Mouse (Mus musculus) megakaryocyte, adult 5-6 weeks (primary cell): ENCODE data around the gene Zfp706. TPM values are rescaled to one million over a fixed set of nuclear protein-coding genes. Genes with fewer than 3 reads are reported as not detected.

Experiments used
- ATAC-seq: 2 replicates; pipeline ENCODE4 v1.8.0; 2016; ENCODE audit warnings: mild to moderate bottlenecking, inconsistent platforms; ENCODE audit not compliant: poor library complexity, severe bottlenecking
- total RNA-seq, 2 experiments: library from RNA; stranded (forward) in 1 of 2; stranded (reverse) in 1 of 2; fragments of 153-499, 151-499 nt in 1 of 2; fragments of 221-1000, 200-1000 nt in 1 of 2; gene quantifications; 2 replicates each; pipeline versions ENCODE4 v1.2.3 to v1.2.4; 2015 to 2017

Zfp706 gene
- total RNA-seq, 2 experiments from 2014 or later: 41.3 to 291 TPM

DNA sequence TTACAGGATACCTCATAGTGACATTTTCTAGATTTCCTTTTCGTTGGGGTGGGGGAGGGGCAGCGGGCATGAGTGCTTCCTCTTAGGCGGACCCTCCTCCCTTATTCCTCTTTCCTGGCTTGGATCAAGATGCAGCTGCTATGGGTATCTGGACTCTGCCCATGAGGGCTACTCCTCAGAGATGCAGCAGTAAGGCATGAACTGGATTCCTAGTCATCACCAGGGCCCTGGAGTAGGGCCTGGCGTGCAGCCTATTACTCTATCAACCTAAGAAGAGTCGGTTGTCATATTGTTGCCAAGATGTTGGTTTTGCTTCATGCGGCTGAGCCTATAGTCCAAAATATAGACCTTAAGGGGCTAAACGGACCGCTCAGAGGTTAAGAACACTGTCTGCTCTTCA is 27.3 kb downstream of the Zfp706 start:
- peak; percentile 38; the same call in 1 of the 2 replicates for ATAC-seq

DNA sequence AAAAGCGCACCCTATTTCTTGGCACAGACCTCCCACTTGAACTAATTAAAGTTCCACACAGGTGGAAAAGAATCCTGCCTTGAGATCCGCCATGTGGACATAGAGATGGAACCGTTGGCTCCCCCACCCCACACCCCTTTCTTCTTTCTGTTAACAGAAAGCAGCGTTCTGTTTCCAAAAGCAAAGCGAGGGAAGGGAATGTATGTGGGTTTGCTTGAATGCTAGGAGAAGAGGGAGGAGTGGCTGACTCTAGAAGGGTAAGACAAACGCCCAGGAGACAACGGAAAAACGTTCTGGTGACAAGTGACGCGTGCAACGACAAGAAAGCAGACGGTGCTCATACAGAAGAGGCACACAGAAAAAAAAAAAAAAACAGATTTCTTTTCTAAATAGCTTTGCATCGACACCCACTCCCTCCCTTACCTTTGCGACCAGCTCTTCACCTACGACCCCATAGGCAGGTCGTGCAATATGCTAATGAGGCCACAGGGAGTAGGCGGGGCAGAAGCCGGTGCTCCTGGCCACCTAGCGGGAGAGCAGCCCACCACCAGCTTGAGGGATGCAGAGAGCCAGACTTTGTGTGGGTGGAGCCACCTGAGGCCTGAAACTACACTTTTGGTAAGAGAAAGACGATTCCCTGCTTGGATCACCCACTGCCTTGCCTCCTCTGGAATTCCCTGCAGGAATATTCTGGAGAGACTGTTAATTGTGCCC is 27.9 kb downstream of the Zfp706 start:
- peak; percentile 85 for ATAC-seq

DNA sequence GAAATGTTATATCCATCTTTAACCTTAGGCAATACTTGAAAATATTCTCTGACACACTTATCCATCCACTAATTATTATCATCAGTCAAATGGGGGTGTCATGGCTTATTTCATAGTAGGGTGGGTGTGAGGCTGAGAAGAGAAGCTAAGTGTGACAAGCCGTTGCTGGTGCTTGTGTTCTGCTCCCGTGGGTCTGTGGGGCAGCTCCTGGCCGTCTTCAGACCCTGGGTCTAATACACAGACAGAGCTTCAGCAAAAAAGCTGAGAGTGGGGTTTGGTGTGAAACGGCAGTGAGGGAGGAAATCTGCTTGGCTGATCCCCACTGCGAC is 28.4 kb downstream of the Zfp706 start:
- no peak for ATAC-seq

DNA sequence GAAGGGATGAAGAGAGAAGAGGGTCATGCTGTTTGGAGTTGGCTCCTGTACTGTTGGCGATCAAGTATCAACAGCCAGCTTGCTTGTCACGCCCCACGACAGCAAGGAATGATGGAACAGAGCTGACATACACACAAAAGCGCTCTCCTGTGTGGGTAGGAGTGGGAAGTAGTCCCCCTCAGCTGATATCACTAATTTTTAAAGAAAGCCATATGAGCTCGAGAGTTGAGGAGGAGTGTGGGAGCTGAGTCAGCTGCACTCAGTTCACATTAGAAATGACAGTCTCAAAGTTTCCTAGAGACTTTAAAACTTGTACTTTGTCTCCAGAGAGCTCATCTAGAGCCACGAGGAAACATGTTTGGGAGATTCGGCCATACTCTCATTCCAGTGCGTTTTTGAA is 29.8 kb downstream of the Zfp706 start:
- ATAC-seq: no peak

DNA sequence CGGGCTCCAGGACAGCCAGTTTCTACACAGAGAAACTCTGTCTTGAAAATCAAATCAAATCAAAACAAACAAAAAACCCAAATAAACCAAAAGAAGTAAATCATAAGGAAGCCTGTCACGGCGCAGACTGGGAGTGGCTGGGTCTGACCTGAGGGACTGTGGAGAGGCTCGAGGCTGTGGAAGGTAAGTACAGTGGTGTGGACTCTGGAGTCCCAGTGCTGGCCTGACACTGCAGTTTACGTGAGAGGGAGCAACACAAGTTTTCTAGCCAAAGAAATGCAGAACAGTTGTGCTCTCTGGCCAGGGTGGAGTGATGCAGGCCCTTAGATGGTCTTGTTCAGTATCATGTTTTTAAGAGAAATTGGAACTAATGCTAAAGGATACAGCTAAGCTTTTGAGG is 31.9 kb downstream of the Zfp706 start:
- no peak for ATAC-seq

DNA sequence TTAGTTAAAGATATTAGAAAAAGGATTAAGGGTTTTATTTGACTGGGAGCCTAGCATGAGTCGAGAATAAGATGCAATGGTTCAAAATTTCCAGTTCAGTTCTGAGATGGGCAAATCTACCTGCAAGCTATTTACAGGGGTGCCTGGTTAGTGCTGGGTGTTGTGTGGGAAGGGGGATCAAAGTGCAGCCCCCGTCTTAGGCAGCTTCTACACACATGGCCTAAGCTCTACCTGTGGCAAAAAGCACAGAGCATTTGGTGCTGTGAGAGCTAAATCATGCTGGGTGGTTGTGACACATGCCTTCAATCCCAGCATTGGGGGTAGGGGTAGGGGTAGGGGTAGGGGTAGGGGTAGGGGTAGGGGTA is 32.3 kb downstream of the Zfp706 start:
- no peak for ATAC-seq

DNA sequence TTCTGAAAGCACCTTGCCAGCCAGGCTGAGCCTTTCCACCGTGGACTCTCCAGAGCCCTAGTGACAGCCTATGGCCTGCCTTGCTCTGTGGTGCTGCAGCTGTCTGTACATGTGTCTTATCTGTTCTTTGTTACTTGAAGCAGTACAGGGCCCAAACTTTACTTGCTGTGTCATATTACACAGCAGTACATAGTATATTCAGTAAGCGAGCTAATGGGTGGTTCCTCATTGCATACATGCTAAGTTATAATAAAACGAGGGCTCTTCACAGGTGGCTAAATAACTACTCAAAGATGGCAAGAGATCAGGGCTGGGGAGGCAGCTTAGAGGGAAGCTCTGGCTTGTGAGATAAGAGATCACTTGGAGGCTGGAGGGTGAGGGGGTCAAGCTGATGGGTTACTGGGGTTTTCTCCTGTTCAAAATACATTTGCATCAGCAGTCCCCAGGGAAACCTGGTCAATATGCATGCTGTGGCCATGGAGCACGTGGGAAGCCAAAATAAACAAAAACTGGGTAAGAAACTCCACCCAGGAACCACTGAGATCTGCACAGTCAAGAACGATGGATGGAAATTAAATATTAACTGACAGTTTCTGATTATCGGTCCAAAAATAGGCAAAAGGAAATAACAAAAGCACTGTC is 32.8 kb downstream of the Zfp706 start:
- no peak for ATAC-seq

DNA sequence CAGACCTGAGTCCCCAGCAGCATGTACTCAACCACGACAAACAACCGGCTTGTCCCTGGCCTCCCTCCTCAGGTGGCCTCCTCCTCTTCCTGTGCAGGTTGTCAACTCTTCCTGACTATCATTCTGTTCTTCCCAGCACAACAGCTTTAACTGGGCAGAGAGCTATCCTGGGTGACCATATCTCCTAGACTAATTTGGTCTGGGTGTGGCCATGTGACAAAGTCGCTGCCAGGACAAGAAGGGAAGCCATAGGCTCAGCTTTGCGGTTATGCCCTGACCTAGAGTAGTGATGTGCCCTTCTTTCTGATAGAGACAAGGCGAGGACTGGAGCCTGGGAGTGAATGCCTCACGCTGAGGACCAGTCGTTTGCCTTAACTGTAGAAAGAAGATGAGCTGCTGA is 33.9 kb downstream of the Zfp706 start:
- ATAC-seq: no peak

DNA sequence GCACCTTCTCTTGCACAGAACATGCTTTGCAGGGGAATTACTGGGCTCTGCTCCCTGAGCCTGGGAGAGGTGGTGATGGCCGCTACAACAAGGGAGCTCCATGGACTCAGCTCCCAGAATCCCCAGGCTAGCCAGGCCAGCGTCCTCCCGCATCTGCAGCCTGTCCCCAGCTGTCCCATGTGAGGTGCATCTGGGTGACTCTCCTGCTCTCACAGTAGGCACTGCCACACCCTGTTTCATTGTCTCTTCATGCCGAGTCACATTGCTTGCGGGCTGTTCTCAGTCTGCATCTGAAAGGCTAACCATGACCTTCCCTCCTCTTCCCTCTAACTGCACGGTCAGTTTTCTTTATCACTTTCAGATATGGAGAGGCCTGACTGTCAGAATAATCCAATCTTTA is 34.3 kb downstream of the Zfp706 start:
- no peak for ATAC-seq

DNA sequence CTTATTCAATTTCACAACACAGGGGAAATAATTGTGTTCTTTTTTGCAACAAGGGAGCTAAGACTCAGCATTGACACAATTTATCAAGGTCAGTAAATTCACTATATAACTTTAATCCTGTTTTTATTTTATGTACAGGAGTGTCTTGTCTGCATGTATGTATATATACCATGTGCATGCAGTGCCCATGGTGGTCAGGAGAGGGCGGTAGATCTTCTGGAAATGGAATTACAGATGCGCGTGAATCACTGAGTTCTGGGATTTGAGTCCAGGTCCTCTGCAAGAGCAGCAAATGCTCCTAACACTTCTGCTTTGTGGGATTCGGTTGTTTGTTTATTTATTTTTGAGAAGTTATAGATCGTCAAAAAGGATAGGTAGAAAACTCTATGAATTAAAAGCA is 37.8 kb downstream of the Zfp706 start:
- ATAC-seq: no peak

DNA sequence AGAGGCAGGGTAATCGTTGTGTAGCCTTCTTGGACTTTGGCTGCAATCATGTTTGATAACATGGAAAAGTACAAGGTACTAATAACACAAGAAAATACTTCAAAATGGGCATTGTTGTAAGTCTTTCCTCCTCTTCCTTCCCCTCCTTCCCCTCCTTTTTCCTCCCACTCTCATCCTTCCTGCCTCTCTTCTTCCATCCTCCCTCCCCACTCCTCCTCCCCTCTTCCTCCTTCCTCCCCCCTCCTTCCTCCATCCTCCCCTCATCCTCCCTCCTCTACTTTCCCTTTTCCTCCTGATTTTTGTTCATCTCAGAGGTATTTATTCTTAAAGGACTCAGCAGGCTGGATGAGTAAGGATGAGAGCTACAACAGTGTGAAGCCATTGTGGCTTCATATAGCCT is 39.3 kb downstream of the Zfp706 start:
- ATAC-seq: no peak

DNA sequence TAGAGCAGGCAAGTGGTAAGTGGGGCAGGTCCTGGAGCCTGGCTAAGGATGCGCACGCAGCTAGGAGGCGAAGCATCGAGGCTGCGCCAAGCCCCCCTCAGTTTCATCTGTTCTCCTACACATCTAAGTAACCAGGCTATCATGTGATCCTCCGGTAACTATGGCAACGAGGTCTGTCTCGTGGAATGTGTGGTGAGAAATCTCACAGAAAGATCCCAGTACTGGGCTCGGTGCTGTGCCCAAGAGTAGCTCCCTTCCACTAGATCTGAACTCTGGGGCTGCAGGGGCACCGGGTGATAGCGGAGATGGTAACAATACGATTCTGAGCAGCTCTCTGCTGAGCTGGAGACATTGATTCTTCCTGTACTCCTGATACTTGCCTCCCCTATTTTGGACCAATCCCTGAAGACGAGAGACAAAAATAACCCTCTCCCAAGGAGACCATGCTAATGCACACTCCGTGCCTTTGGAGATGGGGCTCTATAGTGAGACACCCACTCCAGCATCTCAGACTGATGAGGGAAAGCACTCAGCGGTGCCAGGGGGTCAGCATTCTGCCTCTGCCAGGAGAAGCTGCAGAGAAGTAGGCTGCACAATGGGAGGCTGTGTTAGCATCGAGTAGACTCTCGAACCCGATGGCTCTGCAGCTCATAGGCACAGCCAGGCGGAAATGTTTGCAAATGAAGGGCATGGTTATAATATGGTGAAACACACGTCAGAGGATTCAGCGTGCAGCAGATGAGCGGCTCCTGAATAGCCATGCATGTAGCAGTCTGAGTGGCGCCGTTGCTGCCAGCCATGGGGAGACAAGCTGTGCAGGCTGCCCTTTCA is 40.0 kb downstream of the Zfp706 start:
- ATAC-seq: 0 out of 2 replicates have a peak, but pooled peaks have one; percentile 10

DNA sequence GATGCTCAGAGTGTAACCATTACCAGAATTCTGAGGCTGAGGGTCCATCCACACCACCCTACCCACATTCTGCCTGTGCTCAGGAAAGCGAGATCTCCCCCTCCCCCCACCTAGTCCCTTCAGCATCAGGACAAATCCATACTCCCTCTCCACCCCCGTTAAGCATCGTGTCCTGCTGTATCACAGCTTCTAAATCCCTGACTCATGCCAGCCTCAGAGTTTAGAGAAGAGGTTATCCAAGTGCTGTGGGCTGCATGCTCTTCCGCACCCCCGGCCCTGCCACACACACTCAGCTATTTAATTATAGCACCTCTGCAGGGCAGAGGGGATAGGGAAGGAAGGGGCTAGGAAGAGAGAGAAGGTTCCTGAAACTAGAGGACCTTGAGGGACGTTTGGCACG is 40.6 kb downstream of the Zfp706 start:
- ATAC-seq: peak; percentile 15

DNA sequence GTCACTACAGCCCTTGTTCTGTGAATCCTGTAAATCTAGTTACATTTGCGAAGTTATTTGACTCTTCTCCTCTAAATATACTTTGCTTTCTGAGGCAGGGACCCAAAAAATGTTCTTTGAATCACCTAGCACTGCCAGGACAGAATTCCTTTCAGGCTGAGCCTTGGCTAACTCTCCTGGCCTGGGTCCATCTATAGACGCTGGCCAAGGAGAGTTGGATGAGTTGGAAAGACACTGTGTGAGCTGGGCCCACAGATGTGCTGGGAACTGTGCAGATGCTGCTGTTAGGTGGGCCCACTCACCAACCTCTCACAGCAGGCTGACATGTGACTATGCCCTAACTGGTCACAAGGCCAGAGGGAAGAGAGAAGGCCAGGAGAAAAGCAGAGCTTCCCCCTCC is 41.1 kb downstream of the Zfp706 start:
- no peak for ATAC-seq

DNA sequence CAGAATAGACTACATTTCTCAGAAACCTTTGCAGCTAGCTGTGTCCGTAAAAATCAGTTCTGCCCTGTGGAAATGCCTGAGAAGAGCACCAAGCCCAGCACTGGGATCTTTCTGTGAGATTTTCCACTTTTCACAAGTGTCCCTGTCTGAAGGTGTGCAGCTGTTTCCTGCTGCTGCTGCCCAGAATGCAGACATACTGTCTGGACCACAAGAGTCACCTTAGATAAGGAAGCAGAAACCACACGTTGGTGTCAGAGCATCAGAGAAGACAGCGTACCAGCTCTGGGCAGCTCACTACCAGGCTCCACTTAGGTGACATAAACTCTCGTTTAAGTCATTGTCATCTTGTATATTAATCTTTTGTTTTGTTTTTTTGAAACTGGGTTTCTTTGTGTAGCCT is 41.8 kb downstream of the Zfp706 start:
- ATAC-seq: no peak

DNA sequence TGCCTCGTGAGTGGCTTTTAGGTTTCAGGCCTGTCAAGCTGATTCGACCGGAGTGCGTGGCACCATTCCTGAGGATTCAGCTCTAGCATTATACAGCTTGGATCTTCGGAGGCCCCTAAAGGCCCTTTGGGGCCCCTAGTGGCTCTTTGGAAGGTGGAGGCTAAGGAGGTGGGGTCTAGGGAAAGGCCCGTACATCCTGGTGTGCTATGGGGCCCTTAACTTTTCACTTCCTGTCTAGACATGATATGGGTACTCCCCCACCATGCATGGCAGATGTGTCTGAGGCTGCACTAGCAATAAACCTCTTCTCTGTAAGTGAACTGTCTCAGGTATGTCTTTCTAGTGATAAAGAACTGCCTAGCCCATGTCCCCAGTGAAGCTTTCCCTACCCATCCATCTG is 44.6 kb downstream of the Zfp706 start:
- no peak for ATAC-seq

DNA sequence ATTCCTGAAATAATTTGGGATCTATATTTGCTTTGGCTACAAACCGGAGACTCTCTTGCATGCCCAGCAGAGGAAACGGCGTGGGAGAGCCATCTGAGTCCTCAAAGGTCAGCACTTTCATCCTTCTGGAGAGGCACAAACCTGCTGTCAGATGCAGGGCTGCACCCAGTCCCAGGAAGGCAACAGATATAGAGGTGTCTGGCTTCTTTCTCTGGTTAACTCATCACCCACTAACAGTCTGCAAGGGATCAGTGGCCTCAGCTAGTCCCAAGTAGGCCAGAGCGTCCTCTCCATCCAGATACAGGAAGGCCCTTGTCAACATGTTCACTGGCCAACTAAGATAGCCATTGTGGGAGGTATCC is 46.7 kb downstream of the Zfp706 start:
- no peak for ATAC-seq

DNA sequence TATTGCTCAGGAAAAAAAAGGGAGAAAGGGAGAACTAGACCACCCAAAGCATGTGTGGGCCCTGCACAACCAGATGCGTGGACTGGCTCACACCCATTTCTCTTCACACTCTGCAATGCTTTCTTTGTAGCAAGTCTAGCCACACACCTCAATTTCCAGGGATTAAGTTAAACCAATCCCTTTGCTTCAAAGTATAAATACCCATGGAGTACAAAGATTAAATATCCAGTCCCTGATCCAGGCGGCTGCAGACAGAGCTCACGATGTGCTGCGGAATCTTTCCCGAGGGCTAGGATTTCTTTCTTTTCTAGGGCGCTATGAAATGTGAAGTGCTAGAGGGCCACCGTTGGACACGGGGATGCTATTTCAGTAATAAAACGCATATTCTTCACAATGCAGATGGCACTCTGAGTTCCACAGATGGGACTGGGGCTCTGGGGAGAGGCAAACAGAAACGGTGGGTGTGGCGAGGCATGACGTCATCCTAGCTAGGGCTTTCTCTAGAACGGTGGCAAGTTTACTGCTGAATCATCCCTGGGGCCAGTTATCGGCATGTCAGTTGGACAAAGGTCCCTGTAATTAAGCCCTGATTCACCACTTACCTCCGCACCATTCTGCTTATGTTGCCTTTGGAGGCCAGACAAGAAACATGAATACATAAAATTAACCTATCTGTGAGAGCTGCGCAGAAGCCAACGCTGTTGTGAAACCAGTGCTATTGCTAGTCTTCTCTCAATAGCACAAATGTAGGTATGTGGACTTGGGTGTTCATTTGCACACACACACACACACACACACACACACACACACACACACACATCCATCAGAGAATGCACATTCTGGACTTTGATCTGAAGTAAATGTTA is 47.3 kb downstream of the Zfp706 start:
- ATAC-seq: peak; percentile 43; the same call in 1 of the 2 replicates

DNA sequence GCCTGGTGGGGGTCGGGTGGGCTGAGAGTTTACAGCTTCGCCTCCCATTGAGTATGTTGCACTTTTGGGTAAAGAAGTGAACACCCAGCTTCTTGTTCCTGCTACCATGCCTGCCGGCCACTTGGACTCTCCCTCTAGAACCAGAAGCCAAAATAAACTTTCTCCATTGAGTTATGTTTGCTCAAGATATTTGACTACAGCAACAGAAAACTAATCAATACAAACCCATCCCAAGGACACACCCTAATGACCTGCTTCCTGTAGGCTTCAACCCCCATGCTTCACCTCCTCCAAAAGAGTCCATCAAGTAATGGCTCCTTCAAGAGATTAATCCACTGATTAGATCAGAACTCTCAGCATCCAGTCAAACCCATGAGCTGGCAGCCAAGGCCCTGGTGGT is 51.4 kb downstream of the Zfp706 start:
- ATAC-seq: no peak

DNA sequence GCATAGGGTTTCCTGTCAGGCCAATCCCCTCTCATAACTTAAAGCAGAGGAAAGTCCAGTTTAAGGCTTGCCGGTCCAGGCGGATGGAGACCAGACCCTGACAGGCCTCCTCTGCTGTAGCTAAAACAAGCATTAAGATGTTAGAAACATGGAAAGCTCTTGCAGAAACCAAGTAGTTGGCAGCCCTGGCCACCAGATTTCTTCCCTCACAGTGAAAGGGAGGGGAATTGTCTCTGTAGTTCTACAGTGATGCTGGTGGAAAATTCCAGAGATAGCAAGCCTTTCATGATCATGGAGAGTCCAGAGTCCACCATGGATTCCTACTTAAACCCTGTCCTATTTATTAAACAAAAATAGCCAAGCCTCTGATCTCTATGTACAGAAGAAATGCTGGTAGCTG is 57.3 kb downstream of the Zfp706 start:
- ATAC-seq: no peak

DNA sequence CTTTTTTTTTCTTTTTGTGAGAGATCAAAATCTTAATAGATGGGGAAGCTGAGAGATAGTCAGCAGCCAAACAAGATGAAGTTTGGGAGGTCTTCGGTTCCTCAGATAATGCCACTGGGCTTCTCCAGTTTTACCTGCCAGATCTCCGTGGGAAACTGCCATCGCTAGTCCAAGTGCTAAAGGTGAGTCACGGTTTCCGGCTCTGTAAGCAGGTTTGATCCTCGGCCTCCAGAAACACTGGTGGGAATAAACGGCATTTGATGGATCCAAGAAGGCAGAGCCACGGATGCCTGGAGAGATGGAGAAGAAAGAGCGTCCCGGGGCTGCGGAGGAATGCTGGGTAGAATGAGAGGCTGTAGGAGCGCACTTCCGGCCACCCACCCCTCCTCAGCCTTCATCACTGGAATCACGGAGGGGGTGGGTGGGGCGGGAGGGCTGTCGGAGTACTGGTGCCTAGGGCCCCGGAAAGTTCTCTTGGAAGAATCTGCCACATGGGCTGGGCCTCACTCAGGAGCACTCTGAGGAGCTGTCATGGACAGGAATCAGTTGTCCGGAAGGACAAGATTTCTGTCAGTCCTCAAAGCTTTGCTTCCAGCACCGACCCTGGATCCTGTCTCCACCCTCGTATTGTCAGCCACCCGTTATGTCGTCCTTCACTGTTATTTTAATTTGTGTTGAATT is 58.6 kb downstream of the Zfp706 start:
- no peak for ATAC-seq
